Mouse (Mus musculus): ENCODE results near the gene Tet3.

DNA sequence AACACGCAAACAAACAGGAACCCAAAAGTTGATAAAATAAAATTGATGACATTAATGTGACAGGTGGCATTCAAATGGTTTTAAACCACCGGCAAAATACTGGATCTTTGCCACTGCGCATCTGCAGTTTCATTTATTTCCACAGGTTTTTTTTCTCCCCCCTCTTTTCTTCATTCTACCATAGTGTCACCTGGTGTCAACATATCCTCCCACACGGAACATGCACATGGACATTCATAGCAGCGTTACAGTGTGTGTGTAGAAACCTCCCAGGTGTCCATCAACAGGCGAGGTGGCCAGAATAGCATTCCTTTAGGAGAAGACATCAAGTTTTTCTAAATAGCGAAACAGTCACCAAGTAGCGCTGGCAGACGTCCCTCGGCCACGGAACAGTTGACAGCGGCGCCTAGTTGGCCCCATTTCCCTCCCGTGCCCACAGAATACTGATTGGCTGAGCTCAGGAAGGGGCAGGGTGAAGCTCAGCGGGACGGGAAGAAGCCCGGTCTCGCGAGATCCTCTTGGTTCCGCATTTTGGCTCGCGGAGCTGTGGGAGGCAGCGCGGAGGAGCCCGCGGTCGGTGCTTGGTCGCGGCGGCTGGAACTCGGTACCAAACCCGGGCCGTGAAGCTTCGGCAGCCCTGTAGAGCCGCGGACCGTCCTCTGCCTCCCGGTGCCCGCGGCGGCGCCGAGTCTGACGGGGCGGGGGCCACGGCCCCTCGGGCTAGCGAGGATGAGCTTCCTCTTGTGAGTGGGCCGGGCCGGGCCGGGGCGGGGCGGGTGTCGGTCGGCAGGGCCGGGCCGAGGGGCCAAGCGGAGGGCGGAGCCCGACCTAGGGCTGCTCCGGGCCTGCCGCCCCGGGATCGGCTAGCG lies 133.1 kb downstream of the Tet3 start, which contains the start of the genes Mthfd2 and Mob1a:
- TF ChIP-seq CTCF (IDR thresholded peaks at IDR 0.05; ENCODE audit: control insufficient read depth, insufficient read depth, insufficient replicate concordance, low read depth, low read length): no peak
- peak; percentile 94 for TF ChIP-seq POLR2A (IDR thresholded peaks at IDR 0.05; ENCODE audit: control insufficient read depth, low read depth, low read length)
